Mouse (Mus musculus) ES-E14 (cell line): ENCODE results near the gene 5031439G07Rik.

ENCODE experiments used
- CHD2 ChIP-seq: IDR thresholded peaks from 2 replicates; pipeline ENCODE4 v1.6.1; 2014; ENCODE audit warnings: mild to moderate bottlenecking, low read depth, low read length, inconsistent platforms
- MAFK ChIP-seq: IDR thresholded peaks from 2 replicates; pipeline ENCODE4 v1.6.1; 2014; ENCODE audit warnings: mild to moderate bottlenecking, low read depth, low read length, inconsistent platforms; ENCODE audit not compliant: insufficient read depth
- ZC3H11A ChIP-seq: IDR thresholded peaks from 2 replicates; pipeline ENCODE4 v1.6.1; 2012; ENCODE audit warnings: low read depth, mild to moderate bottlenecking, inconsistent platforms, low read length, borderline replicate concordance

- TF ChIP-seq MAFK, result no peak
- TF ChIP-seq ZC3H11A, result no peak
- no peak for TF ChIP-seq CHD2
Measured at GRCm38 (mm10) chr15:84962518-84962917, 25.8 kb downstream of the 5031439G07Rik start.
